Mouse (Mus musculus) limb, embryonic 13.5 days (tissue): ENCODE results near the gene Abraxas1. TPM values are rescaled to one million over a fixed set of nuclear protein-coding genes. Genes with fewer than 3 reads are reported as not detected.

Source experiments
- ATAC-seq: fragments of 200-750 bp; cut with Nextera tagmentation; 2 replicates; pipeline ENCODE4 v1.8.0; 2017; ENCODE audit warnings: low read depth, moderate number of reproducible peaks, moderate TSS enrichment; ENCODE audit not compliant: low FRiP score
- H3K27ac ChIP-seq: fragments of 300-500 bp; sonication (generic); 2 replicates; pipeline ENCODE4 v1.5.1; 2015; ENCODE audit warnings: inconsistent platforms, mild to moderate bottlenecking, moderate library complexity
- H3K27me3 ChIP-seq: fragments of 300-500 bp; sonication (generic); 2 replicates; pipeline ENCODE4 v1.6.1; 2015; ENCODE audit warnings: mild to moderate bottlenecking, inconsistent platforms
- H3K36me3 ChIP-seq: fragments of 300-500 bp; sonication (generic); 2 replicates; pipeline ENCODE4 v1.6.1; 2015; ENCODE audit warnings: inconsistent platforms, mild to moderate bottlenecking, moderate library complexity
- H3K4me1 ChIP-seq: fragments of 300-500 bp; sonication (generic); 2 replicates; pipeline ENCODE4 v1.6.1; 2015; ENCODE audit warnings: inconsistent platforms
- H3K4me2 ChIP-seq: fragments of 300-500 bp; sonication (generic); replicated peaks from 2 replicates; pipeline ENCODE4 v1.6.1; 2015; ENCODE audit warnings: inconsistent platforms, mild to moderate bottlenecking, moderate library complexity
- H3K4me3 ChIP-seq: fragments of 300-500 bp; sonication (generic); 2 replicates; pipeline ENCODE4 v1.5.1; 2015; ENCODE audit warnings: moderate library complexity, mild to moderate bottlenecking, inconsistent platforms
- H3K9ac ChIP-seq: fragments of 300-500 bp; sonication (generic); 2 replicates; pipeline ENCODE4 v1.6.1; 2015; ENCODE audit warnings: mild to moderate bottlenecking, inconsistent platforms
- H3K9me3 ChIP-seq: fragments of 300-500 bp; sonication (generic); 2 replicates; pipeline ENCODE4 v1.6.1; 2016; ENCODE audit warnings: inconsistent platforms
- WGBS: fragments of 180-500 bp; shearing (Covaris S2); methylation state at CpG from one replicate; pipeline ENCODE4 v1.1.7; 2015; 5-methylcytosine and 5-hydroxymethylcytosine counted together
- polyA plus RNA-seq: library from polyadenylated mRNA; unstranded; fragments of >200 nt; fragmentation: Nextera tagmentation; extraction: Ambion mirVana; gene quantifications from 2 replicates; pipeline ENCODE4 v1.2.1, GENCODE M21; 2015

Abraxas1 gene
- 35.1 and 36.9 TPM in 2 replicates for polyA plus RNA-seq

DNA sequence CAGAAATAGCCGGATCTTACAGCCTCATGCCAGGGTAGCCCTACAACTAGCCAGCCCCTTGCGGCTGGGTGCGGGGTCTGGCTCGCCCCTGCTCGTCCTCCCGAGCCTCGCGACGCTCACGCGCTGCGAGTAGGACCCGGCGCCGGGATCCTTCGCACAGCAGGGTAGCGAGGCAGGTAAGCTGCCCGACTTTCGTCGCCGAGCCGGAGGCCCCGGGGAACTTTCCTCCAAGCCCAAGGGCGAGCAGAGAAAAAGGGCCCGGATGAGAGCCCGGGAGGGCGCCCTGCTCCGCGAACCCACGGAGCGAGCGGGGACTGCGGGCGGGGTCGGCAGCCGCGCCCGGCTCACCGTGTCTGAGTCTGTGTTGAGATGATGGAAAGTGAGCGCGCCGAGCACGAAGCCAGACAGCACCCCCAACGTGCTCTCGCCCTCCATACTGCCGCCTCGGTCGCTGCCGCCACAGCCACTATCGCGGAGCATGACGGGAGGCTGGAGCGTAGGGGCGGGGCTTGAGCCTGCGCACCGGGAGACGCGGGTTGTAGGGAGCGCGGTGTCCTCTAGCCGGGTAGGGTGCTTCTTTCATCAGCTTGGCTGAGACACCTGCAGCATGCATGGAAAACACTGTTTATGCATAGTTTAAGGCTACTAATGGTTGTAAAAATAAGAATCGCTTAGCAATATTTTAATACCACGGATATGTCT is at the start of gene Abraxas1:
Gene Abraxas1, minus strand, starts transcription at position 483 of the 702 bp plus-strand sequence.
- Histone ChIP-seq H3K9ac (peak within 1 kb of the TSS; percentile 87), H3K4me1 (peaks cover 5% of the 10 kb centered on the region; the same call in 1 of the 2 replicates), H3K36me3 (peaks cover 14% of the 10 kb centered on the region), H3K4me3 (peak within 1 kb of the TSS; percentile 65), H3K9me3 (no peaks in the 10 kb centered on the region), H3K27me3 (no peaks in the 10 kb centered on the region), H3K27ac (peak within 1 kb of the TSS; percentile 79), H3K4me2 (peak within 1 kb of the TSS; percentile 77)
- peak; percentile 94 for ATAC-seq
- WGBS, result under 1% methylated on average over 62 of the region's 63 CpGs

DNA sequence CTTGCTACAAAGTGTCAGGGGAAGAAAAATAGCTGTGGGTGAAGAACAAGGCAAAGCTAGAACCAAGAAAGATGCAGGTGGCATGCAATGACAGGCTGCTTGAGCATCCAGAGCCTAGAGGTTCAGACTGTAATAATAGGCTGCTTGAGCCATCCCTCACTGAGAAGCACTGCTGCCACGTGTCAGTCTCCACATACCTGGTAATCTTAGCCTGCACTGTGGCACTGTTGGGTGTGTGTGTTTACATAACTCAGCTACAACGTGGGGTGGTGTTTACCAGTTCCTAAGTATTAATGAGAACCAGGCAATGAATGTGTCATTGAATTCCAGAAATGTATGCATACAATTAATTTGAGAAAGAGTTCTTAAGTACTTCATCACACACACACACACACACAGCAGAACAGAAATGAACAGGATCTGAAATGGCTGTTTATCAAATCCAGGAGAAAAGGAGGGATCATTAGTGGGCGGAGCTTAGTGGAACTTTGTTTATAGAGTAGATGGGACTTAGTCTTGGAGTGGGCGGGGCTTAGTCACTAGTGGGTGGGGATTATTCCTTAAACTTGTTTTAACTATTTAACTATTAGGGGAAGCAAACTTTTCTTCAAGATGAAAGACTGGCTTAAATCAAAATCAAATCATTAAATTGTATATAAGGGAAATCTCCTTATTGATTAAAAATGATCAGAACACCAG is 48.6 kb upstream of the Abraxas1 start:
- Histone ChIP-seq H3K36me3 (no peaks in the 10 kb centered on the region), H3K4me2 (no peak overlapping the region), H3K4me3 (no peak overlapping the region), H3K27ac (no peak overlapping the region), H3K9me3 (no peaks in the 10 kb centered on the region), H3K27me3 (no peaks in the 10 kb centered on the region), H3K4me1 (no peaks in the 10 kb centered on the region), H3K9ac (no peak overlapping the region)
- ATAC-seq, result no peak
- WGBS, result 64% methylated on average over 4 of the region's 4 CpGs

DNA sequence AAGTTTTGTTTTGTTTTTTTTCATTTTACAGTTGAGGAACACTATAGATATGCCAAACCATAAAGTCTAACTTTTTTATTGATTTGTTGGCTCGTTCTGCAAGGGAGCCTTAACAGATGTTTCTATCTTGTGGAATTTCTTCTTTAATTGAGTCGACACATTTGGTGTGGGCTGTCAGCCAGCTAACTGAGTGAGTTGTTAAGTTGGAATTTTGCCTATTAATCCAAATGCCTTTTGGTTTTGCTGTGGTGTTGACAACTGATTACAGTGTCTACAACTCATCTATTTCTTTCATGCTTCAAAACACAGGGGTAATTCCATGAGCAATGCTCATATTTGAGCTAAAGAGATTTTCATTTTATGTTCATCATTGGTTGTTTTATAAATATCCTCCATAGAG is 45.4 kb upstream of the Abraxas1 start:
- WGBS, result 39% methylated on average over 2 of the region's 2 CpGs
- Histone ChIP-seq H3K36me3 (no peaks in the 10 kb centered on the region), H3K4me3 (no peak overlapping the region), H3K4me2 (no peak overlapping the region), H3K9me3 (no peaks in the 10 kb centered on the region), H3K27me3 (no peaks in the 10 kb centered on the region), H3K9ac (no peak overlapping the region), H3K27ac (no peak overlapping the region), H3K4me1 (no peaks in the 10 kb centered on the region)
- no peak for ATAC-seq

DNA sequence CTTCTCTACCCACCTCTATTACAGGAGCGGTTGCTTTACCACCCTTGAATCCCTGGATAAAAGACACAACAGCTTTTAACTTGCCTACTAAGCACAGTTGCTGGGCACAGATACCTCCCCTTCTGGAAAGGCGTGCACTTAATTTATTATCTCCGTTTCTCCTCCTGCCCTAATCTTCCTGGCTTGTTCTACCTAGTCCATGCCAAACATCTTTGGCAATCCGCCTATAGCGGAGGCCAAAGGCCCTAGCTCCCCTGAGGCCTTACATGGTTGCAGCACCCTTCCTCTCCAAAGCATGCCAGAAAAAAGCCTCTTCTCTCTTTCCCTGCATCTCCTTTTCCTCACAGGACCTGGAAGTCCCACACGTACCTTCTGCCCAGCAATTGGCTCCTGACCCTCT is 43.7 kb upstream of the Abraxas1 start:
- no peak overlapping the region for H3K27ac ChIP-seq
- ATAC-seq, result no peak
- WGBS, result 85% methylated on average over 6 of the region's 6 CpGs
- H3K4me2 ChIP-seq, result no peak overlapping the region
- H3K4me3 ChIP-seq, result no peak overlapping the region
- H3K36me3 ChIP-seq, result no peaks in the 10 kb centered on the region
- H3K4me1 ChIP-seq, result no peaks in the 10 kb centered on the region
- no peaks in the 10 kb centered on the region for H3K9me3 ChIP-seq
- no peaks in the 10 kb centered on the region for H3K27me3 ChIP-seq
- H3K9ac ChIP-seq, result no peak overlapping the region

DNA sequence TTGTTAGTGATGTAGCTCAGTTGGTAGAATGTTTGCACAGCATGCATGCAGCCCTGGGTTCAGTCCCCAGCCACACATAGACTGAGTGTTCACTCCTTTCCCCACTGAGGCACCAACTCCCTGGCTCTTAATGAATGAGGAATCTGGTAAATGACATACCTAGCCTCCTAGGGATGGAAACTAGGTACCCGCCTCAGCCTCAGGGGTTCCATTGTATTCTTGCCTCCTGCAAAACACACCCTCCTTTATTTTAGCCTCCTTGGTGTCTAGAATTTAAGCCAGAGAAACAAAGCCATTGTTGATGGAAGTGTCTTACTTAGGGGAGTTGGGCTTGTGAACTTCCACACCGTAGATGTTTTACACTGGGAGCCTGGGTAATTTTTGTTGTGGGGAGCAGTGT is 42.3 kb upstream of the Abraxas1 start:
- Histone ChIP-seq H3K9me3 (no peaks in the 10 kb centered on the region), H3K27ac (no peak overlapping the region), H3K4me2 (no peak overlapping the region), H3K36me3 (no peaks in the 10 kb centered on the region), H3K27me3 (no peaks in the 10 kb centered on the region), H3K9ac (no peak overlapping the region), H3K4me3 (no peak overlapping the region), H3K4me1 (no peaks in the 10 kb centered on the region)
- 89% methylated on average over 2 of the region's 2 CpGs for WGBS
- no peak for ATAC-seq

DNA sequence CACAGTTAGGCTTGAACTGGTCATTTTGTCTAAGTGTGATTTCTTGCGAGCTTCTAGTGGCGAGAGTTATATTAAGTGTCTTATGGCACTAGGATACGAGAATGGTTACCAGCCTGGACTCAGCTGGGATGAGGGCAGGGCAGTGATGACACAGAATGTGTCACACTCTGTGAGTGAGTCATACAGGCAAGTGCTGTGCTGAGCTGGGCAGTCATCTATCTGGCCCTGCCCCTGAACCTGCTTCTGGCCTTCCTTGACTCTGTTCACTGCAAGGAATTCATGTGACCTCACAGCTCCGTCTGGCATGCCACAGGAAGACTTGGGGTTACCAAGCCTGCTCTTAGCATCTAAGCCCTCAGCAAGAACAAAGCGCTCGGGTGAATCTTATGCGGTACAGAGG is 41.0 kb upstream of the Abraxas1 start:
- Histone ChIP-seq H3K4me3 (no peak overlapping the region), H3K9me3 (no peaks in the 10 kb centered on the region), H3K36me3 (no peaks in the 10 kb centered on the region), H3K27me3 (no peaks in the 10 kb centered on the region), H3K4me2 (no peak overlapping the region), H3K4me1 (no peaks in the 10 kb centered on the region), H3K27ac (no peak overlapping the region), H3K9ac (no peak overlapping the region)
- 81% methylated on average over 7 of the region's 7 CpGs for WGBS
- ATAC-seq, result no peak

DNA sequence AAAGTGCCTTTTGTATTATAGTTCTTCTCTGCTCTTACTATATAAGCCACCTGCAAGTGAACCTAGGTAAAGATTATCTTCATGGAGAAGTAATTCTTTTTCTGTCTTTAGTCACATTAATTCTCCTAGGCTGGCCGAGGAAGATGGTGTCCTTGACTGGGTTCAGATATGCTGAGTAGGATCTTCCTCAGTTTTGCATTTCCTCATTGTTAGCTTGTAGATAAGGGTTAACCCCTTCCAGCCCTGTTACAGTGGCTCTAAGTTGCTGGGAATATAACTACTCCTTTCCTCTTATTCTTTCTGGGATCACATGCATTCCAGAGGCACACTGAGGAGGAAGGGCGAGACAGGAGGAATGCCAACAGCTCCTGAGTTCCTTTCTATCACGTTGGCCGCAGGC is 40.4 kb upstream of the Abraxas1 start:
- no peak overlapping the region for H3K9ac ChIP-seq
- no peaks in the 10 kb centered on the region for H3K4me1 ChIP-seq
- no peak overlapping the region for H3K27ac ChIP-seq
- no peak overlapping the region for H3K4me3 ChIP-seq
- ATAC-seq, result no peak
- WGBS, result 68% methylated on average over 4 of the region's 4 CpGs
- no peaks in the 10 kb centered on the region for H3K9me3 ChIP-seq
- H3K36me3 ChIP-seq, result no peaks in the 10 kb centered on the region
- H3K4me2 ChIP-seq, result no peak overlapping the region
- no peaks in the 10 kb centered on the region for H3K27me3 ChIP-seq

DNA sequence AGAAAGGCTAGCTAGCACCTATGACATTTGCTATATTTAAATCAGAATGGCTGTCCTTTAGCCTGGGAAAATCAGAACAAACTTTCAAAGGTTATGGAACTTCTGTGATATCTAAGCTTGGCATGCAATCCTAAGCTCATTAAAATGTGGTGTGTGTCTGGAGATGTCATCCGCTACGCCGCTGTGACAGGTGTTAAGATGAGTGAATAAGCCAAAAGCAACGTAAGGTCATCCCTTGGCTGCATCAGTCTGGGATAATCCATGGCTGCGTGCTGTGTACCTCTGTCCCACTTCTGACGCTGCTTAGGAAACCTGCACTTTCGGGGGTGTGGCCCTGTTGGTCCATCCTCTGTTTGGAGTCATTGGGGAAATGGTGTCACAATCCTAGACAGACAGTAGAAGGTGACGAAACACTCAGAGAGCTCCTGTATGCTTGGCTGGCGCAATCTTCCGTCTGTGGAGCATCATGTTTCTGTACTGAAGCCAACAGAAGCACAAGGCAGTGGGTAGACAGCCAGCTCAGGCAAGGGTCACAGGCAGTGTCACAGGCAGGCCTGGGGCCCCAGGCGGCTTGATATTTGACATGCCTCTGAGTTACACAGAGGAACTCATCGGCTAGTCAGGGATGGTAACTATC is 39.8 kb upstream of the Abraxas1 start:
- WGBS, result 73% methylated on average over 12 of the region's 12 CpGs
- Histone ChIP-seq H3K4me3 (no peak overlapping the region), H3K27ac (no peak overlapping the region), H3K9ac (no peak overlapping the region), H3K27me3 (no peaks in the 10 kb centered on the region), H3K9me3 (no peaks in the 10 kb centered on the region), H3K36me3 (no peaks in the 10 kb centered on the region), H3K4me2 (no peak overlapping the region), H3K4me1 (no peaks in the 10 kb centered on the region)
- ATAC-seq, result no peak

DNA sequence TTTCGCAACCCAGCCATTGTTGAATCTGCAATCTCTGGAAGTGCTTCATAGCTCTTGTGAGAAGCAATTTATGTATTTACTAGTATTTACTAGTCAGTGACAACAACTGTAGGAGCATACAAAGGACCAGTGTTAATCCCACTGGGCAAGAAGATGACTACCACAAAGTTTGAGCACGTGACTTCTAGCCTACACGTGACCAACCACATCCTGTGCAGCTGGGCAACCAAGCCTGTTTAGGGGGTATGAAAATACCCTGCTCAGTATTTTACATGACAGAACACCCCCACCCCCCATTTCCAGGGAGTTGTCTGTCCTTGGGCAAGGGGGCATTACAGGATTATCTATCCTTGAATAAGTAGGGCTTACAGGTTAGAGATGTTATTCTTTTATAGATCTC is 35.8 kb upstream of the Abraxas1 start:
- H3K36me3 ChIP-seq, result no peaks in the 10 kb centered on the region
- no peak for ATAC-seq
- H3K9me3 ChIP-seq, result no peaks in the 10 kb centered on the region
- 73% methylated on average over 3 of the region's 3 CpGs for WGBS
- H3K27me3 ChIP-seq, result no peaks in the 10 kb centered on the region
- H3K4me2 ChIP-seq, result no peak overlapping the region
- H3K9ac ChIP-seq, result no peak overlapping the region
- H3K4me3 ChIP-seq, result no peak overlapping the region
- no peak overlapping the region for H3K27ac ChIP-seq
- H3K4me1 ChIP-seq, result no peaks in the 10 kb centered on the region

DNA sequence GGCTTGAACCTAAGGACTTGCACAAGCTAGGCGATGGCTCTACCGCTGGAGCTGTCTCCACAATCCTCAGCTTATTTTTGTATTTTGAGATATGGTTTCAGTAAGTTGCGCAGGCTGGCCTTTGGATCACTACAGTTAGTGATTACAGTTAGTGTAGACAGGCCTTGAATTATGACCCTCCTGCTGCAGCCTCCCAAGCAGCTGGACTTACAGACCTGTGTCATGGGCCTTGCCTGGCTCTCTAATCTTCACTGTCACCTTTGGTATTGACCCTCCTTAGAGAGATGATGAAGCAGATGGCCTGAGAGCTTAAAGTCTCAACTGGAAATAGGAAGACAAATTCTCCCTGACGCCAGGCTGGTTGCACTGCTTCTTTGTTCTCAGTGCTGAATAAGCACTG is 33.2 kb upstream of the Abraxas1 start:
- Histone ChIP-seq H3K4me2 (no peak overlapping the region), H3K9me3 (no peaks in the 10 kb centered on the region), H3K4me3 (no peak overlapping the region), H3K4me1 (no peaks in the 10 kb centered on the region), H3K9ac (no peak overlapping the region), H3K36me3 (no peaks in the 10 kb centered on the region), H3K27me3 (peaks cover 6% of the 10 kb centered on the region), H3K27ac (no peak overlapping the region)
- WGBS, result 83% methylated on average over 4 of the region's 4 CpGs
- no peak for ATAC-seq

DNA sequence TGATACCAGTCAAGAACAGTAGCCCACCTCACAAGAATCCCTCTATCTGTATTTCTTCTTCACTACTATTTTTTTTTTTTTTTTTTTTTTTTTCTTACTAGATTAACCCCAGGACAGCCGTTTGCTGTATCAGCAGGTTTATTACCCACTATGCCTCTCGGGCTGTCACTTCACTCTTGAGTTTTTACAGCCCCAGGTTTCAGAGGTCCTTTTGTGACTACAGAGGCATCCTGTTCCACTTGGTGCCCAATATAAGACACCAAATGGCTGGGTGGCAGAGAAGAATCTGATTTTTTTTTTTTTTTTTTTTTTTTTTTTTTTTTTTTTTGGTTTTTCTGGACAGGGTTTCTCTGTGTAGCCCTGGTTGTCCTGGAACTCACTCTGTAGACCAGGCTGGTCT is 26.4 kb upstream of the Abraxas1 start:
- Histone ChIP-seq H3K4me3 (peak overlapping the region; percentile 66), H3K27me3 (peaks cover 54% of the 10 kb centered on the region), H3K27ac (no peak overlapping the region), H3K4me1 (peaks cover 24% of the 10 kb centered on the region), H3K36me3 (no peaks in the 10 kb centered on the region), H3K9me3 (peaks cover 6% of the 10 kb centered on the region; the same call in 1 of the 2 replicates), H3K4me2 (peak overlapping the region; percentile 97), H3K9ac (peak overlapping the region; percentile 70; the same call in 1 of the 2 replicates)
- no peak for ATAC-seq
- WGBS, result 0% methylated on average over 2 of the region's 2 CpGs

DNA sequence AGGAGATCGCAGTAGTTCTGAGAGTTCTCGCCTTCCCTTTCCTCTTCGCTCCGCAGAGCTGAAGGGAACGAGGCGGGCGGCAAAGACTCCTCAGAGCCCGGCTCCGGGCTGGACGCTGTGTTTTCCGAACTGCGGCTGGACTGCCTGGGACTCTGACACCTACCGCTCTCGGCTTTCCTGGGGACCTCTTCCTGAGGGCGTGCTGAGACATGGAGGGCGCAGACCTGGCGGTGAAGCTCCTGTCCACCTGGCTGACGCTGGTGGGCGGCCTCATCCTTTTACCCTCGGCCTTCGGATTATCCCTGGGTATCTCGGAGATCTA is 25.8 kb upstream of the Abraxas1 start:
- under 1% methylated on average over 22 of the region's 22 CpGs for WGBS
- H3K27me3 ChIP-seq, result peaks cover 54% of the 10 kb centered on the region
- peak; percentile 49; the same call in 1 of the 2 replicates for ATAC-seq

More for the DNA sequence above, 25.8 kb upstream of the Abraxas1 start:
- no peaks in the 10 kb centered on the region for H3K36me3 ChIP-seq
- H3K9me3 ChIP-seq, result peaks cover 11% of the 10 kb centered on the region; the same call in 1 of the 2 replicates
- H3K4me3 ChIP-seq, result peak overlapping the region; percentile 66
- H3K4me2 ChIP-seq, result peak overlapping the region; percentile 97
- no peak overlapping the region for H3K27ac ChIP-seq
- H3K4me1 ChIP-seq, result peaks cover 24% of the 10 kb centered on the region
- peak overlapping the region; percentile 70 for H3K9ac ChIP-seq
